Mouse (Mus musculus) T-helper 2 cell (primary cell): ENCODE measurements around the gene Tmem132d.

Source experiments
- in situ Hi-C: fragments of 300-600 bp; cut with MboI, MseI; formaldehyde crosslinking; loops from one replicate; pipeline ENCODE4 v1.15.1; 2025; ENCODE audit warnings: high pct_unique_total_duplicates

Tmem132d gene

GRCm38 (mm10) chr5:128432916-128433315 lies at the start of gene Tmem132d:
Tmem132d (minus strand) TSS chr5:128433077.
- in situ Hi-C loops: no loop called here

GRCm38 (mm10) chr5:128480816-128481215 lies 47.9 kb upstream of the Tmem132d start:
- in situ Hi-C loops: no loop called here

GRCm38 (mm10) chr5:128475372-128475771 lies 42.5 kb upstream of the Tmem132d start:
- in situ Hi-C loops: no loop called here

GRCm38 (mm10) chr5:128469812-128470211 lies 36.9 kb upstream of the Tmem132d start:
- in situ Hi-C loops: no loop called here

- in situ Hi-C loops: no loop called here
These were observed 31.6 kb upstream of the Tmem132d start for GRCm38 (mm10) chr5:128464514-128464913.

- in situ Hi-C loops: no loop called here
These were observed 27.7 kb upstream of the Tmem132d start for GRCm38 (mm10) chr5:128460605-128461004.

- in situ Hi-C loops: no loop called here
These were observed 22.9 kb upstream of the Tmem132d start for GRCm38 (mm10) chr5:128455732-128456131.

- in situ Hi-C loops: no loop called here
These were observed 19.3 kb upstream of the Tmem132d start for GRCm38 (mm10) chr5:128452196-128452595.

GRCm38 (mm10) chr5:128450808-128451207 lies 17.9 kb upstream of the Tmem132d start:
- in situ Hi-C loops: no loop called here

- in situ Hi-C loops: no loop called here
These were observed 12.0 kb upstream of the Tmem132d start for GRCm38 (mm10) chr5:128444876-128445275.

DNA sequence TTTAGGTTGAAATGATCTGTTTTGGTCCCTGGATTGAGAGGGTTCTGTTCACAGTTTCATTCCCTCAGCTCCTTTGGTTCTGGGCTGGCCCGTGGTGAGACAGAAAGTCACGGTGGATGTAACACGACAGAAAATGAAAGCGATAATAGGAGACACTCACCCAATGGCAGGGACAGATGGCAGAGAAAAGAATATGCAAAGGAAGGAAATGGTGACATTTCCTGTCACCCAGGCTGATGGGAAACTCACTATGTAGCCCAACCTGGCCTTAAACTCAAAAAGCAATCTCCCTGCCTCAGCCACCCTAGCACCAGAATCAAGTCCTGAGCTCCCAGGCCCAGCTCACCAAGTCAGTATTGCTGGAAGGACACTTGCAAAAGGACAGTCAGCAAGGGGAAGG lies 11.0 kb upstream of the Tmem132d start:
- in situ Hi-C loops: no loop called here

- in situ Hi-C loops: no loop called here
These were observed 8.2 kb upstream of the Tmem132d start for GRCm38 (mm10) chr5:128441121-128441520.

- in situ Hi-C loops: no loop called here
These were observed 7.0 kb upstream of the Tmem132d start for GRCm38 (mm10) chr5:128439828-128440227.

- in situ Hi-C loops: no loop called here
These were observed 5.2 kb upstream of the Tmem132d start for GRCm38 (mm10) chr5:128438078-128438477.

- in situ Hi-C loops: no loop called here
These were observed 4.0 kb upstream of the Tmem132d start for GRCm38 (mm10) chr5:128436909-128437308.

DNA sequence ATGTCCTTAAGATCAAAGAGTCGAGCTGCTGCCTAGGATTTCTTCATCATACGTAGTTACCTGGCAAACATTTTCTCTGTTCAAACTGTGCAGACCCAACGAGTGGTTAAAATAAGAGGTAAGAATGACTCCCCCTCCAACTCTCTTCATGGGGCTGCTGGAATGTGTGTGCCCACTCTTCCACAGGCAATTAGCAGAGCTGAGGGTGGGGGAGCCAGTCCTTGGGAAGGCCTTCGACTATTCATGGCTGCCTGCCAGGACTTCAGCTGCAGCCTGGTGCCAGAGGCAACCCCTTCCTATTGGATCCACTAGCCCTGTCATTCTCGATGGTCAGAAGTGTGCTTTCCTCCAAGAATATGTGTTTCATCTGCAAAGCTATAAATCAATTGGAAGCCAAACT lies 2.8 kb upstream of the Tmem132d start:
- in situ Hi-C loops: no loop called here

DNA sequence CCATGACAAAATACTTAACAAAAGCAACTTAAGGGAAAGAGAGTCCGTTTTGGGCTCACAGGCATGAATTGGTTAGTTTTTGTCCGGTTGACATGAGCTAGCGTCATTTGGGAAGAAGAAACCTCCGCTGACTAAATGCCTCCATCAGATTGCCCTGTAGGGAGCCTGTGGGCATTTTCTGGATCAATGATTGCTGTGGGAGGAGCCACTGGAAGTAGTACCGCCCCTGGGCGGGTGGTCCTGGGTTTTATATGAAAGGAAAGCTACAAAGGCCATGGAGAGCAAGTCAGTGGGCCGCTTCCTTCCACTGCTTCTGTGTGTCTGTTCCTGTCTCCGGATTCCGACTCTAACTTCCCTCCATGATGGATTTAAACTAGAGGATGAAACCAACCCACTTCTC lies 909 bp upstream of the Tmem132d start:
- in situ Hi-C loops: no loop called here

DNA sequence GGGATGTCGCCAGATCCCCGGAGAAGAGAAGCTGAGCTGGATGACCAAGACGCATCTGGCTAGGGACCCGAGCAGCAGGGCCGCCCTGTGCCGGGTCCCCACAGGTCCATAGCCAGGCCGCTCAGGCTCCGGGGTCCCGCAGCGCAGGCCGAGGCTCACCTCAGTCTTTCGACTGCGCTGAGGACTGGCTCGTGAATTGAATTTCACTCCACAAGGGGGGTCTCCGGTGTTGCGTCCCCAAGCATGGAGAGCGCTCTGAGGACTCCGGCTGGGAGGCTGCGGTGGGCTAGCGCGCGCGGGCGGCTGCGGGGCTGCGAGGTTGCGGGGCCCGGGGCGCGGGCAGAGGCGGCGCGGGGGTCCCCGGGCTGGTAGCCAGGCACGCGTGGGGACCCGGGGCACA lies 455 bp downstream of the Tmem132d start:
- in situ Hi-C loops: no loop called here

DNA sequence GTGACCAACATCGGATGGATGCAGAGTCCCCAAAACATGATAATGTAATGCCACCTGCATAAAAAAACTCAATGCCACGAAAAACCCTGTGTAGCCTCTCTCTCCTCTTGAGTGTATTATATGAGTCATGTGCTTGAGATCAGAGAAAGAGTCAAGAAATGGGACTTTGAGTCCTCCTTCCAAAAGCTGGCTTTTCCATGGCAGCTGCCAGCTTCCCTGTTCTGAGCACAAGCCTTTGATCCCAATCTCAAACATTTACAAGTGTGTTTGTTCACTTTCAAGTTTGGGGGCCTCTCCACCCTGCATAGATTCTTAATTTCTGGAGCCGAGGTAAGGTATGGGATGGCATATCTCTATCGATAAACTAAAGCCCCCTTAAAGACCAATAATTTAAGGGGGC lies 8.2 kb downstream of the Tmem132d start:
- in situ Hi-C loops: no loop called here

GRCm38 (mm10) chr5:128424213-128424612 lies 8.7 kb downstream of the Tmem132d start:
- in situ Hi-C loops: no loop called here

DNA sequence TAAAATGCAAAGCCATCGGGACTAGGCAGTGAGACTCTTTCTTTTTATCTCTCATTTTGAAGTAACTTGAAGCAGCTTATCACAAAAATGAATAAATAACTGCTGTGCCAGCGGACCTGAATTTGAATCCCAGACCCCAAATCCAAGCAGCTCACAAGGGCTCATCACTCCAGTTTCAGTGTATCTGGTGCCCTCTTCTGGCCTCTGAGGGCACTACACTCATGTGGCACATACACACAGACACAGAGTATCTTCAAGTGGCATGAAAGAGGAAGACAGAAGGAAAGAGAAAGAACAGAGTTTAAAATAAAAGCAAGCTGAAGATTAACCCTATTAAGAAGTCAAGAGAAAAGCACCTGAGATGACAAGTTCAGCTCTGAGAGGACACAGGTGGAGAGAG lies 10.8 kb downstream of the Tmem132d start:
- in situ Hi-C loops: no loop called here

GRCm38 (mm10) chr5:128418149-128418710 lies 14.6 kb downstream of the Tmem132d start:
- in situ Hi-C loops: no loop called here

GRCm38 (mm10) chr5:128414056-128414455 lies 18.8 kb downstream of the Tmem132d start:
- in situ Hi-C loops: no loop called here

GRCm38 (mm10) chr5:128412306-128412705 lies 20.6 kb downstream of the Tmem132d start:
- in situ Hi-C loops: no loop called here
